Mouse (Mus musculus) G1E (cell line): ENCODE results near the gene Noxred1.

Experiments used
- CTCF ChIP-seq: IDR thresholded peaks from 2 replicates; pipeline ENCODE4 v1.5.1; 2012; ENCODE audit warnings: low read depth, low read length, inconsistent platforms, mixed read lengths
- GATA2 ChIP-seq: IDR thresholded peaks from 2 replicates; pipeline ENCODE4 v1.6.1; 2012; ENCODE audit warnings: low read depth, low read length, inconsistent platforms, borderline replicate concordance
- TAL1 ChIP-seq: conservative IDR thresholded peaks from 2 replicates; pipeline ENCODE4 v1.6.1; 2012; ENCODE audit warnings: low read depth, low read length, inconsistent platforms, mixed read lengths

- TF ChIP-seq CTCF: no peak
- TF ChIP-seq TAL1: no peak
- TF ChIP-seq GATA2: no peak
Measured at GRCm38 (mm10) chr12:87250161-87250560, 11.6 kb upstream of the Noxred1 start.
